Mouse (Mus musculus): ENCODE measurements around the gene Adck1.
"Not testable (repeated sequence)": the region's sequence is repeated elsewhere in the genome, so short reads cannot be mapped to it uniquely, and the experiment has no call there.

GRCm38 (mm10) chr12:88369690-88370089 lies 9.3 kb downstream of the Adck1 start:
- not testable (repeated sequence) for TF ChIP-seq POLR2A (IDR thresholded peaks at IDR 0.05; ENCODE audit: insufficient read length, low read depth); USF1 (IDR thresholded peaks at IDR 0.05; ENCODE audit: low read depth); TCF12 (IDR thresholded peaks at IDR 0.05; ENCODE audit: insufficient read depth, poor library complexity, severe bottlenecking); REST (IDR thresholded peaks at IDR 0.05; ENCODE audit: insufficient read depth, insufficient read length); SRF (IDR thresholded peaks at IDR 0.05; ENCODE audit: control insufficient read depth, insufficient read length, low read depth); POLR2AphosphoS2 (IDR thresholded peaks at IDR 0.05; ENCODE audit: insufficient read length, low read depth)
